Mouse (Mus musculus) 416B (cell line): ENCODE results near the gene Mecom.
A peak's percentile ranks its signal among the peaks of the same experiment; 100 is the strongest.

ENCODE experiments used
- DNase-seq: peaks from one replicate; pipeline ENCODE4 v3.0.0; 2011; ENCODE audit warnings: low read depth

Mecom gene

GRCm38 (mm10) chr3:30150071-30150470 lies 397.7 kb downstream of the Mecom start:
- DNase-seq: no peak

DNA sequence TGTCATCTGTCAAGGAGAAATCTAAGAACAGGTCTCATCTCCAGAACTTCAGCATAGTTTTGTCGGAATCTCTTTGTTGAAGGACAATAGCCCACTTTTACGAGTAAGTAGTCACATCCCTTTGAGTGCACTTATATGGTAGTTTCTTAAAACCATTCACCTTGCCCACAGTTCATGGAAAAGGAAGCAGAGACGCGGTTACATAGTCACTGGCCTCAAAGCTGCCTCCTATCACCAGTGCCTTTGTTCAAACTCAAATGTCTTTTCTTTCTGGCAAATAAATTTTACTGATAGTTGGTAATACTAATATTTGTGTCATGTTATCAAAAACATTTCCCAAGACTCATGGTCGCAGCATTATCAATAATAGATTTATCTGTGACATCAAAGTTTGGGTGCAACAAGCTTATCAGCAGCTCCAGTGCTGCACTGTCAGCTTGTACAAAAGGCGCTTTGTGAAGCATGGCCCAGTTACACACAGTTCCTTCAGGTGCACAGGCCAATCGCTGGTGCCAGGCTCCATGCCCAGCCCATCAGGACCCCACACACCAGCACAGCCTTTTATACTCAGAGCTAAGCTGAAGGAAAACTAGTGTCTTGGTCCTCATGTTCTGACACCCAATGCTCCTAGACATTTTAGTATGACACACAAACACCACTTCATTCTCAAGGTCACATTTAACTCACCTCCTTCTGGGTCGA lies 399.3 kb downstream of the Mecom start:
- DNase-seq: no peak

DNA sequence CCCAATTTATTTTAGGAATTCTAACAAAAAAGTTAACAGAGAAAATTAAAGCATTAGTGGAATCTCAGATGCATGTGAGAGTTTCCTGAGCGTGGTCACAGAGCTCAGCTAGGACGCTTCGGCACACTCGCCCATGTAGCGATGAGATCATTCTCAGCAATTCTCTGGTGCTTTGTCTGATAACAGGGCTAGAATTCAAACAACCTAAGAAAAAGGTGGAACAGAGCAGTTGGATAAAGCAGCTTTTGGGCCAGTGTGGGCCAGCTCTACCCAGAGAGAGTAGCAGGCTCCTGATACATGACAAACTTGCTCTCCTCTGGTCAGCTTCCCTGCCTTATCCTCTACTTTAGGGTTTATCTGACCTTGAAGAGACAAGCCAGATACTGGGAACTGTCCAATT lies 402.8 kb downstream of the Mecom start:
- no peak for DNase-seq

DNA sequence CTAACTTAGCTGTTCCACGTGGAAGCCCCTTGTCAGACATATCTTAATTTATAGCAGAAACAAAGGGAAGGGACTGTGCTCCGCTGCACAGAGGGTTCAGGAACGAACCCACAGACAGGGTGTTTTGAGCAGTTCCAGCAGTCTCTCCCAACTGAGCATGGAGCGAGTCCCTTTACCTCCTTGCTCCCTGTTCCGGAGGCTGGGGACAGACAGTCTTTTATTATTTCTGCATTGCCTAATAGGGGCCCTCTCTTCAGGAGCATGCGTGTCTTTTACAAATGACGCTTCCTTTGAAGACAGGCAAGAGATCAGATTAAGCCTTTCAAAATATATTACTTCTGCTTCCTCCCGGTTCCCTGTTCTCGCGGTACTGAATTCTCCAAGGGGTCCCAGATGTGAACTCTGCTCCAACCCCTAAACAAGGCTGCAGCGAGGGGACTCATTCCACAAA lies 403.8 kb downstream of the Mecom start:
- DNase-seq: no peak

GRCm38 (mm10) chr3:30143440-30143839 lies 404.4 kb downstream of the Mecom start:
- no peak for DNase-seq

DNA sequence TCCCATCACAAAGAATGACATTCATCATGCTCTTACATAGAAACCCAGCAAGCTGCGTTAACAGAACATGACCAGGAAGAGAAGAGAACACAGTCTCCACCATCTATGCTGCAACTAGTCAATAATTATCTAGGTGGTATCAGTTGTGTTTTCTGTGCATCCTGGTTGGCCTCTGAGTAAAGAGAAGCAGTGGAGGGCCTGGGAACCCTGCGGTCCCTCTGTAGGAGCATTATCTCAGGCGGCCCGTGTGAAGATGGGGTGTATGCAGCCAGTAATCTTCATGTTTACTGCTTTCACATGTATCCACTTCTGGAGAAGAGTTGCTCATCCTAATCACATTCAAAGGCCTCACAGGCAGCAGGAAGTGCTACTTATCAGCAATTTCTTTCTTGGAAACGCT lies 407.5 kb downstream of the Mecom start:
- no peak for DNase-seq

DNA sequence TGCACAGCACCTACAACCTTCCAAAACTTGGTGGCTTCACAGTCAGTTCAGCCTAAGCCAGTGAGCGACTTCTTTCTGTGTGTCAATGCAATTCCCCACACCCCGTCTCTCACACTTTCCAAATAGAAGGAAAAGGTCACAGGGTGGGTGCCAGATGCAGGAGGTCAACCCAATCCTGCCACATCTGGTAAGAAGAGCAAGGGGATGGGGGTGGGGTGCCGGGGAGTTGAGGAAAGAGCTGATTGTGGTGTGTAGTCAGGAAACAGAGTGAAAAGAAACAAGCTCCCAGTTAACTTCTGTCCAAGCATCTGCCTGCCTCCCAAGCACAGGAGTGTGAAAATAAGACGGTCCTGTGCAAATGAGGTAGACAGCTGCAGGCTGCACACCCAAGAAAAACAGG lies 408.1 kb downstream of the Mecom start:
- DNase-seq: no peak

DNA sequence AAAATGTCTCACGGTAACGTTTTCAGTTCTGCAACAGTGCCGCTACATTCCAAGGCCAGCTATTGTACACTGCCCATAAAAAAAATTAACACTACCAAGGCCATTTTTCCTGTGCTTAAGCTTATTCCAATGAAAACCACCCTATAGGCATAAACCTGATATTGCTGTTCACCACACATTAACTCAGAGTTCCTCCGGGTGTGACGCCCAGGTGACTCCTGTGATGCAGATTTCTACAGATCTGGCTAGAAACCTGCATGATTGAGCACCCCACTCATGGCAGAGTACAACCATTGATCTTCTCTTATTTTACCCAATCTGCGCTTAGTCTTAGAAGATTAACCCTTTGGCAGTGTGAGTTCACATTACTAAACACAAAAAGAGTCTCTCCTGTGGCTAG lies 409.2 kb downstream of the Mecom start:
- DNase-seq: no peak

DNA sequence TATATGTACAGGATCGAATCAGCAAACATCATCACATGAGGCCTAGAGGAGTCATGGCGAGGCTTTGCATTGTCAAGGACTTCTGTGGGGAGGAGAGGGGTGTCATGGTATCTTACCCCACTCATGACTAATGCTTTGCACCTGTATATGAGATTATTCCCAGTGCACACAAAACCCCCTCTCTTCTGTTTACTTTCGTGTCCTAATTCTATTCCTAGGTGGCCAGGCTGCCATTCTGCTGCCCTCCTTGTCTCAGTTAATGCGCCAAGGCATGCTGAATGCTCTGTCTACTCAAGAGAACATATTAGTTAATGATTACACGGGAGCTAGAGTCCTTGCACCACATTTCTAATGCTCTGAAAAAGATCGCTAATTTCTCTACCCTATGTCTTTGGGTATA lies 412.0 kb downstream of the Mecom start:
- DNase-seq: no peak

DNA sequence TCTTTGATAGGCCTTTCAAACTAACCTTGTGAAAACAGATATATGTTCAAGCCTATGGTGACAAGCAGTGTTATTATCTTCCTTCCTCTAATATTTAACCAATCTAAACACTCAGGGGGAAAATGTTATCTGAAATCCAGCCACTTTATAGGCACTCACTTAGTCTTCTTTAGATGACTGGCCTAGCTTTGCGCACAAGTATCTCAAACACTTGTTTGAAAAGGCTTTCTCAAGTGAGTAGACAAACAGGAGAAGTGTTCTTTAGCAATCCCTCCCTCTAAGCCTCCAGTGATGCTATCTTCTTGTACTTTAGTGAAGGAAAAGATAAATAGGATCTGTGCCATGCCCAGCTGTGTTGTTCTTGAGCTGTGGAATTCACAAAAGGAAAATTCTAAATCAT lies 412.7 kb downstream of the Mecom start:
- no peak for DNase-seq

- DNase-seq: no peak
Observed at GRCm38 (mm10) chr3:30132981-30133380, 414.8 kb downstream of the Mecom start.

- peak; percentile 20 for DNase-seq
Observed at GRCm38 (mm10) chr3:30132370-30132769, 415.4 kb downstream of the Mecom start.

DNA sequence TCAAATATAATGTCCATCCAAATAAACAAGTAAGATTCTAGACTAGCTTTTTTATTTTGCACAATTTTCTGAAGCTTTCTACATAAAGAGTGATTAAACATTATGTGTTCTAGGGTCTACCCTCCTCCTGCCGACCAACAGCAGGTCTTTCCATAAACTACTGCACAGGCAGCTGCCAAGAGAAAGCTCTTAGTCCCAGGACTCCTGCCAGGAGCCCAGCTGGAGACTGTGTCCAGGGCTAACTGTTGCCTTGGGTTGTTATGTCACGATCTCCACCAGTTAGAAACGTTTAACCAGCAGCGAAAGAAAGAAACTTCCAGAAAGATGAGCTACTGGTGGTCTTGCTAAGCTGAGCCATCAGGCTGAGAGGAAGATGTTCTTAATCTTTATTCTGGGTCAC lies 417.3 kb downstream of the Mecom start:
- DNase-seq: no peak

- DNase-seq: no peak
Observed at GRCm38 (mm10) chr3:30122618-30123017, 425.2 kb downstream of the Mecom start.

GRCm38 (mm10) chr3:30120790-30121512 lies 426.9 kb downstream of the Mecom start:
- no peak for DNase-seq

GRCm38 (mm10) chr3:30118594-30119297 lies 429.1 kb downstream of the Mecom start:
- no peak for DNase-seq

- DNase-seq: no peak
Observed at GRCm38 (mm10) chr3:30113249-30113770, 434.5 kb downstream of the Mecom start.

DNA sequence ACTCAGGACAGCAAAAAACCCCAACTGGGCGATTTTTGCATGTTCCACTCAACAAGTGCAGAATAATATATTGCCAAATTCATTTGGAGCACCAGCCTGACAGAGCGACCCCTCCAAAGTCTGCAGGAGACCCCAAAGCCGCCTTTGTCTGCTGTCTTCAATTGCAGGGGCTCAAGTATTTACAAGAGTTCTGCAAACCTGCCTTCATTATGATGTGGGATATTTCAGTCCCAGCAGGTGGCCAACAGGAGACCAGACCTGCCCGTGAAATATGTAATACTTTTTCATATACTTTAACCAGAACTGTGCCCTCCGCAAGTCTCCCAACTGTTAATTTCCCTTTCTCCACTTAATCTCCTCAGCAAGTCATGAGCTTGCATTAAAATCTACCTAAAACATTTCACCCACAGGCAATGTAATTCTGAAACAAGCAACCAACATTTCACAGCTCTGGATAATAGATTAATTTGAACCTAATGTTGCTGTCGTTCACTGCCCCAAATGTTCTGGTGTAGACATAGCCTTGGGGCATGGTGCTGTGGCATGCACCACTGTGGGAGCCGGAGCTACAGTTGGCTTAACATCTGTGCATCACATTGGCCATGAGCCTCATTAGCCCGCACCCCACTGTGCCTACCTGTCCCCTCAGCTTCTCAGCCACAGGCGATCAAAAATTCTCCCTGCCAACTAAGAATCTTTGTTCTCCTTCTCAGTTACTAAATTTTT lies 439.7 kb downstream of the Mecom start:
- DNase-seq: no peak

- DNase-seq: no peak
Observed at GRCm38 (mm10) chr3:30106481-30106880, 441.3 kb downstream of the Mecom start.

GRCm38 (mm10) chr3:30105859-30106258 lies 441.9 kb downstream of the Mecom start:
- no peak for DNase-seq

GRCm38 (mm10) chr3:30105194-30105823 lies 442.5 kb downstream of the Mecom start:
- DNase-seq: no peak
